14 mouse cellular contexts compared by ENCODE assay signal in the genomic region with DNA sequence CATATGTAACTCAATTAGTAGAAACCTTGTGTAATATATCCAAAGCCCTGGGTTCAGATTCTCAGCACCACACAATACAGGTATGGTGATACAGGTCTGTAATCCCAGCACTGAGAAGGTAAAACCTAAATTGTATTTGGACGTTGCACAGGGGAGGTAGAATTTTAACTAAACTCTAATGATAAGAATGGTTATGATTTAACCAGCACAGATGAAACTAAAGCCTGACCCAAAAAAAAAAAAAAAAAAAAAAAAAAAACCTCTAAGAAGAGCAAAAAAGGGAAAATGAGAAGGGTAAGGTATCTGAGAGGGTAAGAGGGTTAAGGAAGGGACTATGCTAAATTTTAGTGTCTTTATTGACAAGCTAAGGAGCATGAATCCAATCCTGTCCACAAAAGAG.
"Had no signal": no experiment of that assay in that cellular context is flagged by ENCODE, and none has a peak within 500 bp of the region (broad histone marks: within the 10 kb centered on the region; RNA-seq: fewer than 3 reads in every experiment).

No protein-coding gene starts in this region.

- H3K9me3 ChIP-seq: midbrain, embryonic 10.5 days; midbrain, embryonic 13.5 days; midbrain, embryonic 15.5 days; neural tube, embryonic 12.5 days; stomach, embryonic 15.5 days had no signal

- H3K9ac ChIP-seq: lung, embryonic 14.5 days; midbrain, embryonic 13.5 days; midbrain, embryonic 15.5 days; neural tube, embryonic 12.5 days; stomach, embryonic 15.5 days had no signal

- H3K4me2 ChIP-seq: lung, embryonic 14.5 days; midbrain, embryonic 13.5 days; midbrain, embryonic 15.5 days; neural tube, embryonic 12.5 days; stomach, embryonic 15.5 days had no signal

- DNase-seq: lung, adult 18-20 months; lung, embryonic 14.5 days; lung, postnatal 10 days; lung, postnatal 4 days; right cerebral cortex, postnatal 14 days; thymus, adult 2 months; thymus, postnatal 25 days; thymus, postnatal 4 days had no signal

- H3K4me1 ChIP-seq: midbrain, embryonic 10.5 days; midbrain, embryonic 15.5 days; neural tube, embryonic 12.5 days; stomach, embryonic 15.5 days had no signal

- H3K36me3 ChIP-seq: midbrain, embryonic 10.5 days; midbrain, embryonic 13.5 days; midbrain, embryonic 15.5 days; neural tube, embryonic 12.5 days; stomach, embryonic 15.5 days had no signal

- H3K4me3 ChIP-seq: midbrain, embryonic 10.5 days; midbrain, embryonic 13.5 days; midbrain, embryonic 15.5 days; neural tube, embryonic 12.5 days; stomach, embryonic 15.5 days had no signal

- H3K27ac ChIP-seq: midbrain, embryonic 10.5 days; midbrain, embryonic 13.5 days; midbrain, embryonic 15.5 days; neural tube, embryonic 12.5 days; stomach, embryonic 15.5 days; stomach, postnatal 0 days had no signal

- ATAC-seq: midbrain, embryonic 13.5 days; midbrain, embryonic 15.5 days had no signal

- H3K27me3 ChIP-seq: midbrain, embryonic 13.5 days; midbrain, embryonic 15.5 days; neural tube, embryonic 12.5 days; stomach, embryonic 15.5 days had no signal
